Mouse (Mus musculus) ZHBTc4 (cell line): ENCODE data around the gene Fam205a2.
"Not testable (repeated sequence)": the region's sequence is repeated elsewhere in the genome, so short reads cannot be mapped to it uniquely, and the experiment has no call there.

Experiments
- DNase-seq: peaks from one replicate; pipeline ENCODE4 v3.0.0-alpha.2; 2011; ENCODE audit warnings: low read depth, low spot score

The Fam205a2 gene

DNA sequence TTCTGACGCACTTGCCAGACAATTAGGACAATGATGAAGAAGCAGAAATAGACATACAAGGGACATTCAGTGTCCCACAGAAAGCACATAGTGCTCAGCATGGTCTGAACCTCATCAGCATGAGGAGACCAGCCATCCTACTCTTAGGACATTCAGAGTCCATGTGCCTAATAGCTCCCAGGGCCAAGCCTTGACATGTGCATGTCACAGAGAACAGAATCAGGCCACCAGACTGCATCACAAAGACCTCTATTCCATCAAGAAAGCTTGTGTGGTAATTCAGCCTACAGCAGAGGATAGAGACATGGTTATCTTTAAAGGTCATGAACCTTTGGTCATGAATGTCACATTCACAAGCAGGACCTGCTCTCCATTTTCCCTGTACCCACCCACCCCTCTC is at the start of gene Fam205a2:
Gene Fam205a2 (minus strand): TSS at position 101 of the 400 bp plus-strand sequence.
- DNase-seq: not testable (repeated sequence)
